Mouse (Mus musculus) retina, postnatal 7 days (tissue): Measurements from ENCODE around the gene Gm13697.
A peak's percentile ranks its signal among the peaks of the same experiment; 100 is the strongest.
"Not testable (repeated sequence)": the region's sequence is repeated elsewhere in the genome, so short reads cannot be mapped to it uniquely, and the experiment has no call there.

ENCODE experiments used
- DNase-seq: peaks from one replicate; pipeline ENCODE4 v3.0.0-alpha.2; 2012; ENCODE audit warnings: low read depth, low spot score

The Gm13697 gene

DNA sequence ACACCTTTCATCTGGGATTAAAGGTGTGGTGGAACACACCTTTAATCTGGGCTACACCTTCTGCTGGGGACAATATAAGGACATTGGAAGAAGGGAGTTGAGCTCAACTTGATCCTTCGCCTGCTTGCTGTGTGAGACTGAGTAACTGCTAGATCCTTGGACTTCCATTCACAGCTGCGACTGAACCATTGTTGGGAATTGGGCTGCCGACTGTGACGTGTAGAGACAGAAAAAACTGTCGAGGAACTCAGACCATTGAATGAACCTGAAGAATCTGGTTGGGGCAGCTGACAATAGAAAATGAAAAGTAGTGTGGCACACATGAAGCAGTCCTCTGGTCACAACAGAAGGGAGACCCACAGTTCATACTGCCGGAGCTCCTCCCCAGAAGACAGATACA, at the start of gene Gm13697:
Gm13697 (plus strand) TSS at position 301 of the 400 bp plus-strand sequence.
- DNase-seq = not testable (repeated sequence)

DNA sequence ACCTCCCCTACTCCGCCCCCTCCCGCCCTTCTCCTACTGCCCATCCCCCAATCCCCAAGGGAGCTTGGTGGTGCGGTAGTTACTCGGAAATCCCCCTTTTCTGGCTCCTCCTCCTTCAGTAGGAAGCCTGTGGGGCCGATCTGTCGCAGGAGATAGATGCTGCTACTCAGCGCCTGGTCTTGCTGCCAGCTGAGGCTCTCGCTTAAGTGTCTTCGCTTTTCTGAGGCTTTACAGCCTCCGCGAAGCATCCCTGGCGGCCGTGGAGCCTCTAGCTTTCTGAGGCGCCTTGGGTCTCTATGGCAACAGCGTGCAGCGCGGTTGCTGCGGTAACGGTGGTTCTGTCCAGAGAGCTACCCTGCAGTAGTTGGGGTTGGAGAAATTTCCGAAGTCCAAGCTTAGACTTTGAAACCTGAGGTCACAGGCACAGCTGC, 43.6 kb upstream of the Gm13697 start, which contains the start of gene Zswim2:
Zswim2 (minus strand) TSS at position 298 of the 431 bp plus-strand sequence.
- peak; percentile 24 for DNase-seq

DNA sequence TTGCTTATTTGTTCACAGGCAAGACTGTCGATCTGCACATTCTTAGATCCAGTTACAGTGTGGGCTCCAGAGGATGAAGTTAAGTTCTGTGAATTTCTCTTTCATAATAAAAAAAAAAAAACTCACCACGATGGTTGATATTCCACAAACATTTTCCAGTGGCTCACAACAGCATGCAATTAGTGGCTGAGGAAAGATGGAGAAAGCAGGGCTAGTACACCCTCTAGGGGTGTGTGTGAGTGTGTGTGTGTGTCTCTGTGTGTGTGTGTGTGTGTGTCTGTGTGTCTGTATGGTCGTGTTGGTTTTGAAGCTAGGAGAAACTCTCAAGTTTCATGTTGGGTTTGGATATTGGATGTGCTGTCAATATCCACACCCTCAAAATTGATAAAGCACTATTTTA, 43.2 kb upstream of the Gm13697 start:
- DNase-seq = no peak

DNA sequence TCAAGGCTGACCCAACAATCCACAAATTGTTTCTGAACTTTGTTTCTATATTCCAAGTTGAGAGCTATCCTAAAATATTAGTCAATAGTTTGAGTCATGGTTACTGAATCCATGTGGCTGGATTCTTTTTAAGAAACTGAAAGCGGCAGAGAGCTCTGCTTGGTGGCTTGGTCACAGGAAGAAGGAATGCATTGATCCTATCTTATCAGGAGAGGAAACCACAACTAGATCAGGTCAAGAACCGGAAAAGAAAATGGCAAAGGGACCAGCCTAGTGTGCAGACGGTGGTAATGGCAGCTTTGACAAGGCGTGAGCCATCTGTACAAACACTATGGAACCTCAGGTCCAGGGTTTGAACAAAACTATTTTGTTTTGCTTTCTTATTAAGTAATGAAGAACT, 42.8 kb upstream of the Gm13697 start:
- no peak for DNase-seq

DNA sequence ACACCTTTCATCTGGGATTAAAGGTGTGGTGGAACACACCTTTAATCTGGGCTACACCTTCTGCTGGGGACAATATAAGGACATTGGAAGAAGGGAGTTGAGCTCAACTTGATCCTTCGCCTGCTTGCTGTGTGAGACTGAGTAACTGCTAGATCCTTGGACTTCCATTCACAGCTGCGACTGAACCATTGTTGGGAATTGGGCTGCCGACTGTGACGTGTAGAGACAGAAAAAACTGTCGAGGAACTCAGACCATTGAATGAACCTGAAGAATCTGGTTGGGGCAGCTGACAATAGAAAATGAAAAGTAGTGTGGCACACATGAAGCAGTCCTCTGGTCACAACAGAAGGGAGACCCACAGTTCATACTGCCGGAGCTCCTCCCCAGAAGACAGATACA, 29.1 kb upstream of the Gm13697 start, which contains the start of gene Gm13698:
Gm13698 (plus strand) TSS at position 301 of the 400 bp plus-strand sequence.
- not testable (repeated sequence) for DNase-seq

DNA sequence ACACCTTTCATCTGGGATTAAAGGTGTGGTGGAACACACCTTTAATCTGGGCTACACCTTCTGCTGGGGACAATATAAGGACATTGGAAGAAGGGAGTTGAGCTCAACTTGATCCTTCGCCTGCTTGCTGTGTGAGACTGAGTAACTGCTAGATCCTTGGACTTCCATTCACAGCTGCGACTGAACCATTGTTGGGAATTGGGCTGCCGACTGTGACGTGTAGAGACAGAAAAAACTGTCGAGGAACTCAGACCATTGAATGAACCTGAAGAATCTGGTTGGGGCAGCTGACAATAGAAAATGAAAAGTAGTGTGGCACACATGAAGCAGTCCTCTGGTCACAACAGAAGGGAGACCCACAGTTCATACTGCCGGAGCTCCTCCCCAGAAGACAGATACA, 23.3 kb upstream of the Gm13697 start, which contains the start of gene Gm13693:
Gm13693 (plus strand) TSS at position 301 of the 400 bp plus-strand sequence.
- DNase-seq = not testable (repeated sequence)

DNA sequence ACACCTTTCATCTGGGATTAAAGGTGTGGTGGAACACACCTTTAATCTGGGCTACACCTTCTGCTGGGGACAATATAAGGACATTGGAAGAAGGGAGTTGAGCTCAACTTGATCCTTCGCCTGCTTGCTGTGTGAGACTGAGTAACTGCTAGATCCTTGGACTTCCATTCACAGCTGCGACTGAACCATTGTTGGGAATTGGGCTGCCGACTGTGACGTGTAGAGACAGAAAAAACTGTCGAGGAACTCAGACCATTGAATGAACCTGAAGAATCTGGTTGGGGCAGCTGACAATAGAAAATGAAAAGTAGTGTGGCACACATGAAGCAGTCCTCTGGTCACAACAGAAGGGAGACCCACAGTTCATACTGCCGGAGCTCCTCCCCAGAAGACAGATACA, 17.5 kb upstream of the Gm13697 start, which contains the start of gene Gm13695:
Gm13695 (plus strand) TSS at position 301 of the 400 bp plus-strand sequence.
- DNase-seq = not testable (repeated sequence)

DNA sequence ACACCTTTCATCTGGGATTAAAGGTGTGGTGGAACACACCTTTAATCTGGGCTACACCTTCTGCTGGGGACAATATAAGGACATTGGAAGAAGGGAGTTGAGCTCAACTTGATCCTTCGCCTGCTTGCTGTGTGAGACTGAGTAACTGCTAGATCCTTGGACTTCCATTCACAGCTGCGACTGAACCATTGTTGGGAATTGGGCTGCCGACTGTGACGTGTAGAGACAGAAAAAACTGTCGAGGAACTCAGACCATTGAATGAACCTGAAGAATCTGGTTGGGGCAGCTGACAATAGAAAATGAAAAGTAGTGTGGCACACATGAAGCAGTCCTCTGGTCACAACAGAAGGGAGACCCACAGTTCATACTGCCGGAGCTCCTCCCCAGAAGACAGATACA, 11.7 kb upstream of the Gm13697 start, which contains the start of gene Gm13696:
Gm13696 (plus strand) TSS at position 301 of the 400 bp plus-strand sequence.
- DNase-seq = not testable (repeated sequence)

DNA sequence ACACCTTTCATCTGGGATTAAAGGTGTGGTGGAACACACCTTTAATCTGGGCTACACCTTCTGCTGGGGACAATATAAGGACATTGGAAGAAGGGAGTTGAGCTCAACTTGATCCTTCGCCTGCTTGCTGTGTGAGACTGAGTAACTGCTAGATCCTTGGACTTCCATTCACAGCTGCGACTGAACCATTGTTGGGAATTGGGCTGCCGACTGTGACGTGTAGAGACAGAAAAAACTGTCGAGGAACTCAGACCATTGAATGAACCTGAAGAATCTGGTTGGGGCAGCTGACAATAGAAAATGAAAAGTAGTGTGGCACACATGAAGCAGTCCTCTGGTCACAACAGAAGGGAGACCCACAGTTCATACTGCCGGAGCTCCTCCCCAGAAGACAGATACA, 5.9 kb upstream of the Gm13697 start, which contains the start of gene Gm13694:
Gm13694 (plus strand) TSS at position 301 of the 400 bp plus-strand sequence.
- DNase-seq = not testable (repeated sequence)

DNA sequence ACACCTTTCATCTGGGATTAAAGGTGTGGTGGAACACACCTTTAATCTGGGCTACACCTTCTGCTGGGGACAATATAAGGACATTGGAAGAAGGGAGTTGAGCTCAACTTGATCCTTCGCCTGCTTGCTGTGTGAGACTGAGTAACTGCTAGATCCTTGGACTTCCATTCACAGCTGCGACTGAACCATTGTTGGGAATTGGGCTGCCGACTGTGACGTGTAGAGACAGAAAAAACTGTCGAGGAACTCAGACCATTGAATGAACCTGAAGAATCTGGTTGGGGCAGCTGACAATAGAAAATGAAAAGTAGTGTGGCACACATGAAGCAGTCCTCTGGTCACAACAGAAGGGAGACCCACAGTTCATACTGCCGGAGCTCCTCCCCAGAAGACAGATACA, 5.7 kb downstream of the Gm13697 start, which contains the start of gene Gm13691:
Gm13691 (plus strand) TSS at position 301 of the 400 bp plus-strand sequence.
- not testable (repeated sequence) for DNase-seq

DNA sequence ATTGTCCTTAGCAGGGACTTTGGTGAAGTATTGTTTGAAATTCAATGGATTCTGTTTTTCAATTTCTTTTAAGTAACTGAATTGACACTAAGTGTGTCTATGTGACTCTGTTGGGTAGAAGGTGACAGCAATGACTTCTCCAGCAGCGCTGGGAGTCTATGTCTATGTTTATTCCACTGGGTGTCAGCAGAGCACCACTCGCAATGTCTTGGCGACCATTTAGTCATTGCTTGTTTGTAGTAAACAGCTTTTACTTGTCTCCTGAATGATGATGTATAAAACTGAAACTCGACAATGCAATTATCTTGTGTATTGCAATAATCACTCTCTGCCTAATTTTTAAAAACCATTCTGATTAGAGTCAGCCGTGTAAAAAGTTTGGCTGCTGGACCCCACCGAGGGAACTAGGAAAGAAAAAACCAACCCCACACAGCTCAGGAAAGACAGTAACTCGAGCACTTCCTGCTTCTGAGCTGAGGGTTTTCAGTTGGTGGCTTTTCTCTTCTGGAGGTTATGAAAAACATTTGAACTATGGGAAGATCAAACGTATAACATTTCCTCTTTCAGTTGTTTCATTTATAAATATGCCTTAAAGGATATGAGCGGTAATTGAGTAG, 9.2 kb downstream of the Gm13697 start:
- not testable (repeated sequence) for DNase-seq

DNA sequence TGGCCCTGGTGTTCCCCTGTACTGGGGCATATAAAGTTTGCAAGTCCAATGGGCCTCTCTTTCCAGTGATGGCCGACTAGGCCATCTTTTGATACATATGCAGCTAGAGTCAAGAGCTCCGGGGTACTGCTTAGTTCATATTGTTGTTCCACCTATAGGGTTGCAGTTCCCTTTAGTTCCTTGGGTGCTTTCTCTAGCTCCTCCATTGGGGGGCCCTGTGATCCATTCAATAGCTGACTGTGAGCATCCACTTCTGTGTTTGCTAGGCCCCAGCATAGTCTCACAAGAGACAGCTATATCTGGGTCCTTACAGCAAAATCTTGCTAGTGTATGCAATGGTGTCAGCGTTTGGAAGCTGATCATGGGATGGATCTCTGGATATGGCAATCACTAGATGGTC, 10.0 kb downstream of the Gm13697 start:
- not testable (repeated sequence) for DNase-seq

DNA sequence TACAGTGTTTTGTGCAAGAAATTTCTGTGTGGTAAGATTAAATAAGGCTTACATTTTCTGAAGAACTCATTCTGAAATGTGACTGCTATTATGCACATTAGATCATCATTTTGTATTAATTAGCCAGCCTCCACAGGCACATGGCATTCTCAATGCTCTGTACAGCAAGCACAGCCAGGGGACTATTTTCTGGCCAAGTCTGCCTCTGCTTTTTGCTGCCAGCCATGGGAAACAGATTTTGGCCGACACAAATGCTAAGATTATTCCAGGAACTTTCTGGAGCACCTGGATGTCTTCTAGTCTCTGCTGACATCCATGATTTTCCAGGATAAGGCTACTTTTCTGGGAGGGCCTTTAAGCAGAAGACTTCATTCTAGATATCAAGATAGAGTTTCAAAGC, 24.4 kb downstream of the Gm13697 start:
- no peak for DNase-seq

DNA sequence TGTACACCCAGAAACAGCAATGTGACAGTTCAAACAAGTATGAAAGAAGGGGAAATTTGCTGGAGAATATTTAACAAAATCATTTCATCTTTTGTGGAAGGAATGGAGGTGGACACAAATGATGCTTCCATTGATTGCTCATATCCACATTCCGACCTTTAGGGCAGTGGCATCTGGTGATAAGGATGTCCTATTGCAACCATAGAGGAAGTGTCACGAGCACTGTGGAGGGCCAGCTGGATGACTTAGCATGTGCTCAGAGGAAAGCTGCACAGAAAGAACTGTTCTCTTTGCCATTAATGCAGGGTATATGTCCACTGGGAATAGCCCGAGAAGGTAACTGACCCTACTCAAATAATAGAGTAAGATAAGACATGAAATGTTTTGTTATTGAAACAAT, 25.3 kb downstream of the Gm13697 start:
- DNase-seq = no peak

DNA sequence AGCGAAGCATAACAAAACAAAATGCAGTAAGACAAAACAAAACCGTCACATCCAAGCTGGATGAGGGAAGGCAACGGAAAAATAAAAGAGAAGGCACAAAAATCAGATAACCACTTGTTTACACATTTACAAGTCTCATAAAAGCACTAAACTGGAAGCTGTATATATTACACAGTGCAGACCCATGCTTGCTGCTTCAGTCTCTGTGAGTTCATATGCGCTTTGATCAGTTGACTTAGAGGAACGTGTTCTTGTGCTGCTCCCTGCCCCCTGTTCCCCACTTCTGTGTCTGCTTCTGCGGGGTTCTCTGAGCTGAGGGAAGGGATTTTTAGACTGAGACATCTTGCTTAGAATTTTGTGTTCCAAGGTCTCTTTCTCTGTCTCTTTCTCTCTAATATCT, 30.0 kb downstream of the Gm13697 start:
- no peak for DNase-seq

DNA sequence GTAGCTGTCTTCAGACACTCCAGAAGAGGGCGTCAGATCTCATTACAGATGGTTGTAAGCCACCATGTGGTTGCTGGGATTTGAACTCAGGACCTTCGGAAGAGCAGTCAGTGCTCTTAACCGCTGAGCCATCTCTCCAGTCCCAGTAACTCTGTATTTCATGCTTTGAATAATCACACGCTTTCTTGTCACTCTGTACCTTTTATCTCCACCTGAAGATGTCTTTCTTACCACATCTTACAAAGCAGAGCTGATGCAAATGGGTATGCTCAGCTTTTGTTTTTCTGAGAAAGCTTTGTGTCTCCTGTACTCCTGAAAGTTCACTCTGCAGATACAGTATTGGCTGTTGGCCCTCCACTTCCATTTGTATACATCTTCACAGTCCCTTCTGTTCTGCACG, 31.7 kb downstream of the Gm13697 start:
- DNase-seq = not testable (repeated sequence)

DNA sequence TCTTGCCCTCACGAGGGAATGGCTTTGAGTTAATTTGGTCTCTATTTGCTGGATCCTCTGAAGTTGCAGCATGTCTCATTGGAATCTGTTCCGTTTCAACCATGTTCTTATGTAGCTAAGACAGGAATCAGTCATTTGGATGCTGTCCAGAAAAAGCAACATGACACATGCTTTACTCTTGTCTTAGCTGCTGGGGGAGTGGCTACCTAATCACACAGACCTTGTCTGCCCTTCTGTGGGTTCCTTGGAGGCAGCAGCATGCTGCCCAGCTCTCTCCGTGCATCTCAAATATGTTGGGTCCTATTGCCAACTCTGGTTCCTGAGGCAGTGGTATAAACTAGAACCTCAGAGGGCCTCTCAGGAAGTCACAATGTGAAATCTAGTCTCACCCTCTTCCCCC, 33.8 kb downstream of the Gm13697 start:
- DNase-seq = no peak

DNA sequence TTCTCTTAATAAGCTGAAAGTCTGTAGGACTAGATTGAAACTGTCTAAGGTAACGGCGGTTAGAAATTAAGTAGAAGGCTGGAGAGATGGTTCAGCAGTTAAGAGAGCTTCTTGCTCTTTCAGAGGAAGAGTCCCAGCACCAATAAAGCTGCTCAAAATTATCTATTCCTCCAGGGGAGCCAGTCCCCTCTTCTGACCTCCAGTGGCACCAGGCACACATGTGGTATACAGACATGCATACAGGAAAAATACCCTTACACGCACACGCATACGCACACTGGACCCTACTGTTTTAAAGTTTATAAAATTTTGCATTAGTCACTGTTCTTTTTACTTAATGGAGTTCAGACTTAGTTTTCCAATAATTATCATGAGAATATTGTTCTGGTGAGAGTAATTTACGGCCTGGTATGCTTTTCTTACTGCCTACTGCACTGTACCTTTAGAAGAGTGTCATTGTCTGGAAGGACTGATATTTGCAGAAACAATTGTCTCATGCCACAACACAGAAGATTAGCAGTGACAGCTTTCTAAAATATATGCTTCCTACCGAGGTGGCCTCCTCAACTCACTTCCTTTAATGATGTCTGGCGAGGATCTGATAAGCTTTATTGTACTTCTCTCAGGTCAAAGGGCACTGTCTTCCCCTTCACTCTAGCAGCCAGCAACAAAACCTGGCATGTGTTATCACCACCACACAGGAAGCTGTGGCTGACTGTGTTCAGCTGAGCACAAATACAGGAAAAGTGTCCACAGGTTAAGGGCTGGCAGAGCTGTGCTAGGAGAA, 35.2 kb downstream of the Gm13697 start:
- DNase-seq = no peak

DNA sequence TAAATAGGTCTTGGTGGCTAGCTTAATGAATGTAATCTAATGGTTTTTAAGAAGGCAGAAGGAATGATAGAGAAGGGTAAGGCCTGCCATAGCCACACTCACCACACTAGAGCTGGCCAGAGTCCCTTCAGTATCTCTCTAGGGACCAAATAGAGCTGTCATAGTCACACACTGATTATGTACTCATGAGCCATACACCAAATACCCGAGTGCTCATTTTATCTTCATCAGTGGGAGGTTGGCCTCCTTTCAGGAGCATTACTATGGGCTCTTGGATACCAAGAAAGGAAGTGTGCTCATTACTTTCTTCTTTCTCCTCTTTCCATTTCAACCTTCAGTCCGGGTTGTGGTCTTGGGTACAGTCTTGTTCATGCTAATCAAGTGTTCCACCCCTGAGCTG, 37.4 kb downstream of the Gm13697 start:
- DNase-seq = no peak

DNA sequence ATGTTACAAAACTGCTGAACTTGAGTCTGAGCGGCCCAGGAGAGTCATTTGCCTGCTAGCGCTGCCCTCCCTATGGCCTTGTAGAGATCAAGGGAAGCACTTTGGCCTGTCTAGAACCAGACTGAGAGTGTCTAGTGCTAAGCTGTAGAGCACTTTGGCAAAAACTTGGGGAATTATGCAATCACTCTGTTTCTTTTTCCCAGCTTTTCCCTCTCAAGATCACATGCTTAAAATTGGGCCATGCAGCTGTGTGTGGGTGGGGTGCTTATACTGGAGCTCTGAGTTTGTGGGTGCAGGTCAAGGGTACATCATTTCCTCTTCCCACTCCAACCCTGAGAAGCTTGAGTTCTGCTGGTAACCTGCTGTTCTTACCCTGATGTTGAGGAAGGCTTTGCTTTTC, 38.4 kb downstream of the Gm13697 start:
- DNase-seq = no peak

DNA sequence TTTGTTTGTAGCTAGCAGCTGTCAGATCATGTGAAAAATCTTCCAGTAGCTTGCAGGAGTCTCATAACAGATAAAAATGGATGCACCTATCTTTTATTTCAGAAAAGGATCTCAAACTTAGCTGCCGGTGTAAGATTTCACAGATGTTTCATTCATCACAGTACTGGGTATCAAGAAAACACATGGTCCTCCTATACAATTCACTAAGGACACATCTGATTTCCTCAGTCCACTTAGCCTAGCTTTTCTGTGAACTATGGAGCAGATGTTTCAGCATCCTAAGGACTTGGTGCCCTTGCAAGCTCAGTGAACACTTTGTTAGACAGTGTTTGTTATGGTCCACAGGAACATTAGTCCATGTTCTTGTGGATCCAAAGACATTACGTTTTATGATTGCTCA, 38.8 kb downstream of the Gm13697 start:
- no peak for DNase-seq

DNA sequence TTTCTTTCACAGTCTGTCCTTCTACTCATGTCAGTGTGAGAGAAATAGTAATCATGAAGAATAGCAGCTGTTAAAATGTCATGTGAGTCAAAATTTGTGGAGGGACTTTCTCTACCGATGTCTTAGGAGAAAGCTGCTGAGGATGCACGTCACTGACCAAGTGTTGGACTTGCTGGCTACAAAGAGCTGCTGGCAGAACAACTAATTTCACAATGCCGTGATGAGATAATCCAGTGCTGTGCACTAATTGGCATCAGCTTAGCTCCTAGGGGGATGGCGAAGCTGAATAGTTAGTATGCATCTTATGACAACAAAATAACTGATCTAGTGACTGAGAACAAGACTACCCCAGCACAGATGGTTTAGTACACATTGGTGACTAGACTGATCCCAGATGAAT, 40.7 kb downstream of the Gm13697 start:
- DNase-seq = no peak
